Mouse (Mus musculus) heart, embryonic 15.5 days (tissue): ENCODE measurements around the gene Ttll9. TPM values are rescaled to one million over a fixed set of nuclear protein-coding genes. Genes with fewer than 3 reads are reported as not detected.

Experiments used
- ATAC-seq: fragments of 200-750 bp; cut with Nextera tagmentation; replicated peaks from 2 replicates; pipeline ENCODE4 v1.8.0; 2017; ENCODE audit warnings: low read depth, moderate TSS enrichment; ENCODE audit not compliant: insufficient number of reproducible peaks, insufficient read depth, low FRiP score
- H3K27ac ChIP-seq: fragments of 300-500 bp; sonication (generic); 2 replicates; pipeline ENCODE4 v1.5.1; 2015; ENCODE audit warnings: mild to moderate bottlenecking, inconsistent platforms
- H3K27me3 ChIP-seq: fragments of 300-500 bp; sonication (generic); 2 replicates; pipeline ENCODE4 v1.6.1; 2015; ENCODE audit warnings: inconsistent platforms
- H3K36me3 ChIP-seq: fragments of 300-500 bp; sonication (generic); 2 replicates; pipeline ENCODE4 v1.6.1; 2015; ENCODE audit warnings: mild to moderate bottlenecking, inconsistent platforms
- H3K4me1 ChIP-seq: fragments of 300-500 bp; sonication (generic); replicated peaks from 2 replicates; pipeline ENCODE4 v1.6.1; 2015; ENCODE audit warnings: inconsistent platforms
- H3K4me2 ChIP-seq: fragments of 300-500 bp; sonication (generic); 2 replicates; pipeline ENCODE4 v1.6.1; 2015; ENCODE audit warnings: inconsistent platforms, mild to moderate bottlenecking, moderate library complexity
- H3K4me3 ChIP-seq: fragments of 300-500 bp; sonication (generic); 2 replicates; pipeline ENCODE4 v1.5.1; 2015; ENCODE audit warnings: mild to moderate bottlenecking, inconsistent platforms
- H3K9ac ChIP-seq: fragments of 300-500 bp; sonication (generic); 2 replicates; pipeline ENCODE4 v1.6.1; 2015; ENCODE audit warnings: mild to moderate bottlenecking, inconsistent platforms
- H3K9me3 ChIP-seq: fragments of 300-500 bp; sonication (generic); replicated peaks from 2 replicates; pipeline ENCODE4 v1.6.1; 2016; ENCODE audit warnings: inconsistent platforms
- WGBS: fragments of 180-500 bp; shearing (Covaris S2); methylation state at CpG from one replicate; pipeline ENCODE4 v1.1.7; 2015; ENCODE audit warnings: mixed read lengths; 5-methylcytosine and 5-hydroxymethylcytosine counted together
- polyA plus RNA-seq: library from polyadenylated mRNA; unstranded; fragments of >200 nt; fragmentation: Nextera tagmentation; extraction: Ambion mirVana; gene quantifications from 2 replicates; pipeline ENCODE4 v1.2.1, GENCODE M21; 2015

The Ttll9 gene
- polyA plus RNA-seq, 1 experiment from 2014 or later, result 0.26 TPM

- Histone ChIP-seq H3K9ac (no peak overlapping the region), H3K9me3 (no peaks in the 10 kb centered on the region), H3K4me3 (no peak overlapping the region), H3K36me3 (no peaks in the 10 kb centered on the region), H3K27ac (no peak overlapping the region), H3K27me3 (peaks cover 86% of the 10 kb centered on the region), H3K4me1 (peaks cover 7% of the 10 kb centered on the region), H3K4me2 (no peak overlapping the region)
- WGBS, result 60% methylated on average over 5 of the region's 5 CpGs
- ATAC-seq, result no peak
Measured at GRCm38 (mm10) chr2:153033545-153034230, 71.4 kb downstream of the Ttll9 start.

- WGBS, result 10% methylated on average over 2 of the region's 2 CpGs
- Histone ChIP-seq H3K36me3 (no peaks in the 10 kb centered on the region), H3K27ac (no peak overlapping the region), H3K4me1 (peaks cover 5% of the 10 kb centered on the region), H3K27me3 (peaks cover 68% of the 10 kb centered on the region), H3K9ac (no peak overlapping the region), H3K4me2 (no peak overlapping the region), H3K9me3 (no peaks in the 10 kb centered on the region), H3K4me3 (no peak overlapping the region)
- ATAC-seq, result no peak
Measured at GRCm38 (mm10) chr2:153036690-153037089, 74.4 kb downstream of the Ttll9 start.

GRCm38 (mm10) chr2:153043886-153044285 lies 81.6 kb downstream of the Ttll9 start:
- Histone ChIP-seq H3K4me3 (no peak overlapping the region), H3K36me3 (no peaks in the 10 kb centered on the region), H3K4me1 (no peaks in the 10 kb centered on the region), H3K9me3 (no peaks in the 10 kb centered on the region), H3K27me3 (peaks cover 26% of the 10 kb centered on the region), H3K27ac (no peak overlapping the region), H3K9ac (no peak overlapping the region), H3K4me2 (no peak overlapping the region)
- 43% methylated on average over 3 of the region's 3 CpGs for WGBS
- no peak for ATAC-seq

GRCm38 (mm10) chr2:153045884-153046299 lies 83.6 kb downstream of the Ttll9 start:
- no peak overlapping the region for H3K4me2 ChIP-seq
- WGBS, result 19% methylated on average over 8 of the region's 8 CpGs
- H3K27ac ChIP-seq, result no peak overlapping the region; the same call in 1 of the 2 replicates
- no peaks in the 10 kb centered on the region for H3K9me3 ChIP-seq
- H3K9ac ChIP-seq, result no peak overlapping the region
- no peak overlapping the region for H3K4me3 ChIP-seq
- peaks cover 25% of the 10 kb centered on the region for H3K27me3 ChIP-seq
- H3K36me3 ChIP-seq, result no peaks in the 10 kb centered on the region
- no peak for ATAC-seq
- H3K4me1 ChIP-seq, result peaks cover 3% of the 10 kb centered on the region; the same call in 1 of the 2 replicates

GRCm38 (mm10) chr2:153047828-153048465 lies 85.7 kb downstream of the Ttll9 start:
- Histone ChIP-seq H3K4me1 (peaks cover 3% of the 10 kb centered on the region; the same call in 1 of the 2 replicates), H3K4me3 (no peak overlapping the region), H3K9me3 (no peaks in the 10 kb centered on the region), H3K9ac (no peak overlapping the region), H3K36me3 (no peaks in the 10 kb centered on the region), H3K27ac (no peak overlapping the region), H3K27me3 (peaks cover 40% of the 10 kb centered on the region), H3K4me2 (no peak overlapping the region)
- 36% methylated on average over 17 of the region's 17 CpGs for WGBS
- no peak for ATAC-seq

GRCm38 (mm10) chr2:153049288-153049996 lies 87.2 kb downstream of the Ttll9 start:
- no peak for ATAC-seq
- H3K27me3 ChIP-seq, result peaks cover 48% of the 10 kb centered on the region
- H3K9ac ChIP-seq, result no peak overlapping the region
- peaks cover 3% of the 10 kb centered on the region; the same call in 1 of the 2 replicates for H3K4me1 ChIP-seq
- H3K4me3 ChIP-seq, result no peak overlapping the region
- H3K4me2 ChIP-seq, result no peak overlapping the region
- WGBS, result 32% methylated on average over 9 of the region's 9 CpGs
- H3K36me3 ChIP-seq, result no peaks in the 10 kb centered on the region
- no peak overlapping the region for H3K27ac ChIP-seq
- no peaks in the 10 kb centered on the region for H3K9me3 ChIP-seq

GRCm38 (mm10) chr2:153049997-153050358 lies 87.7 kb downstream of the Ttll9 start:
- no peak for ATAC-seq
- 75% methylated on average over 4 of the region's 4 CpGs for WGBS
- Histone ChIP-seq H3K27ac (no peak overlapping the region), H3K9me3 (no peaks in the 10 kb centered on the region), H3K4me2 (no peak overlapping the region), H3K4me1 (peaks cover 3% of the 10 kb centered on the region; the same call in 1 of the 2 replicates), H3K27me3 (peaks cover 53% of the 10 kb centered on the region), H3K4me3 (no peak overlapping the region), H3K9ac (no peak overlapping the region), H3K36me3 (no peaks in the 10 kb centered on the region)

GRCm38 (mm10) chr2:153051095-153051494 lies 88.8 kb downstream of the Ttll9 start:
- Histone ChIP-seq H3K9ac (no peak overlapping the region), H3K9me3 (no peaks in the 10 kb centered on the region), H3K36me3 (no peaks in the 10 kb centered on the region), H3K4me1 (peaks cover 3% of the 10 kb centered on the region; the same call in 1 of the 2 replicates), H3K27me3 (peaks cover 57% of the 10 kb centered on the region), H3K4me2 (no peak overlapping the region), H3K4me3 (no peak overlapping the region), H3K27ac (no peak overlapping the region)
- WGBS, result 74% methylated on average over 6 of the region's 6 CpGs
- ATAC-seq, result no peak

GRCm38 (mm10) chr2:153051537-153051936 lies 89.3 kb downstream of the Ttll9 start:
- Histone ChIP-seq H3K27ac (no peak overlapping the region), H3K27me3 (peaks cover 55% of the 10 kb centered on the region), H3K36me3 (no peaks in the 10 kb centered on the region), H3K9ac (no peak overlapping the region), H3K9me3 (no peaks in the 10 kb centered on the region), H3K4me3 (no peak overlapping the region), H3K4me1 (peaks cover 3% of the 10 kb centered on the region; the same call in 1 of the 2 replicates), H3K4me2 (no peak overlapping the region)
- 69% methylated on average over 9 of the region's 9 CpGs for WGBS
- ATAC-seq, result no peak

- Histone ChIP-seq H3K27me3 (peaks cover 57% of the 10 kb centered on the region), H3K4me1 (peaks cover 3% of the 10 kb centered on the region; the same call in 1 of the 2 replicates), H3K36me3 (no peaks in the 10 kb centered on the region), H3K4me2 (no peak overlapping the region), H3K27ac (no peak overlapping the region), H3K9ac (no peak overlapping the region), H3K4me3 (no peak overlapping the region), H3K9me3 (no peaks in the 10 kb centered on the region)
- WGBS, result 7% methylated on average over 30 of the region's 30 CpGs
- no peak for ATAC-seq
Measured at GRCm38 (mm10) chr2:153052700-153053351, 90.5 kb downstream of the Ttll9 start.

- H3K27me3 ChIP-seq, result peaks cover 62% of the 10 kb centered on the region
- no peak overlapping the region for H3K9ac ChIP-seq
- no peaks in the 10 kb centered on the region for H3K36me3 ChIP-seq
- H3K27ac ChIP-seq, result no peak overlapping the region
- H3K4me2 ChIP-seq, result no peak overlapping the region
- no peaks in the 10 kb centered on the region for H3K9me3 ChIP-seq
- no peak overlapping the region for H3K4me3 ChIP-seq
- peaks cover 3% of the 10 kb centered on the region; the same call in 1 of the 2 replicates for H3K4me1 ChIP-seq
- ATAC-seq, result no peak
- WGBS, result 82% methylated on average over 8 of the region's 8 CpGs
Measured at GRCm38 (mm10) chr2:153053896-153054295, 91.6 kb downstream of the Ttll9 start.
